Mouse (Mus musculus) CH12.LX (cell line): Measurements from ENCODE around the gene Cfc1. TPM values are rescaled to one million over a fixed set of nuclear protein-coding genes. Genes with fewer than 3 reads are reported as not detected.

Experiments
- DNase-seq: peaks from one replicate; pipeline ENCODE4 v3.0.0-alpha.2; 2013; ENCODE audit errors: extremely low read depth
- H3K27ac ChIP-seq: 2 replicates; pipeline ENCODE4 v1.5.1; 2012; ENCODE audit warnings: low read depth, mild to moderate bottlenecking, control low read depth, moderate library complexity; ENCODE audit not compliant: insufficient read depth
- H3K27me3 ChIP-seq: replicated peaks from 2 replicates; pipeline ENCODE3; 2012; ENCODE audit warnings: inconsistent platforms
- H3K36me3 ChIP-seq, 2 experiments: replicated peaks in 1 of 2; 2 replicates each; pipeline versions ENCODE3 to v1.6.1; 2012; ENCODE audit warnings: inconsistent platforms in 1 of 2, low read length in 1 of 2, mild to moderate bottlenecking in 1 of 2, mixed read lengths in 1 of 2, moderate library complexity in 1 of 2; ENCODE audit not compliant: control insufficient read depth in 1 of 2, insufficient read depth in 1 of 2
- H3K4me1 ChIP-seq, 2 experiments: 2 replicates each; pipeline ENCODE4 v1.6.1; 2012; ENCODE audit warnings: inconsistent platforms in 1 of 2, moderate library complexity in 1 of 2; ENCODE audit not compliant: insufficient read depth in 2 of 2, control insufficient read depth in 1 of 2
- H3K4me2 ChIP-seq: 2 replicates; pipeline ENCODE4 v1.6.1; 2012; ENCODE audit warnings: low read depth, mild to moderate bottlenecking, control low read depth; ENCODE audit not compliant: poor library complexity, insufficient read depth, severe bottlenecking
- H3K4me3 ChIP-seq, 3 experiments: fragments of 150-350 bp in 1 of 3; sonication (generic) in 1 of 3; replicated peaks in 1 of 3; 2 replicates each; pipeline versions ENCODE3 to v1.5.1; 2011 to 2012; ENCODE audit warnings: low read depth in 2 of 3, low read length in 2 of 3, mild to moderate bottlenecking in 2 of 3, moderate library complexity in 2 of 3, control low read depth in 1 of 3, improper control_type of control experiment in 1 of 3, inconsistent platforms in 1 of 3, mixed read lengths in 1 of 3; ENCODE audit not compliant: poor library complexity in 1 of 3
- H3K79me2 ChIP-seq: replicated peaks from 2 replicates; pipeline ENCODE4 v1.6.1; 2012; ENCODE audit warnings: mild to moderate bottlenecking, moderate library complexity; ENCODE audit not compliant: control insufficient read depth, poor library complexity, insufficient read depth, severe bottlenecking; ENCODE audit errors: extremely low read depth
- H3K9ac ChIP-seq: 2 replicates; pipeline ENCODE4 v1.6.1; 2012; ENCODE audit warnings: low read depth, mild to moderate bottlenecking, control low read depth, moderate library complexity; ENCODE audit not compliant: insufficient read depth
- H3K9me3 ChIP-seq: replicated peaks from 2 replicates; pipeline ENCODE3; 2012; ENCODE audit warnings: low read length, inconsistent platforms, mixed read lengths
- CHD1 ChIP-seq: IDR thresholded peaks from 2 replicates; pipeline ENCODE4 v1.6.1; 2012; ENCODE audit warnings: low read depth, low read length, improper control_type of control experiment, inconsistent platforms
- E2F4 ChIP-seq: IDR thresholded peaks from 2 replicates; pipeline ENCODE4 v1.6.1; 2011; ENCODE audit warnings: low read depth, low read length, improper control_type of control experiment; ENCODE audit not compliant: insufficient replicate concordance
- ELF1 ChIP-seq: IDR thresholded peaks from 2 replicates; pipeline ENCODE4 v1.6.1; 2014; ENCODE audit warnings: low read depth, mild to moderate bottlenecking, inconsistent platforms, low read length, improper control_type of control experiment
- EP300 ChIP-seq: IDR thresholded peaks from 2 replicates; pipeline ENCODE4 v1.6.1; 2011; ENCODE audit warnings: low read length, improper control_type of control experiment
- GABPA ChIP-seq: IDR thresholded peaks from 2 replicates; pipeline ENCODE4 v1.6.1; 2012; ENCODE audit warnings: low read depth, low read length, improper control_type of control experiment, inconsistent platforms; ENCODE audit not compliant: insufficient replicate concordance
- HCFC1 ChIP-seq: IDR thresholded peaks from 2 replicates; pipeline ENCODE4 v1.6.1; 2012; ENCODE audit warnings: low read depth, mild to moderate bottlenecking, inconsistent platforms, low read length, improper control_type of control experiment
- IRF4 ChIP-seq: IDR thresholded peaks from 2 replicates; pipeline ENCODE4 v1.6.1; 2014; ENCODE audit warnings: low read depth, mild to moderate bottlenecking, inconsistent platforms, low read length, improper control_type of control experiment
- JUN ChIP-seq: IDR thresholded peaks from 2 replicates; pipeline ENCODE4 v1.6.1; 2011; ENCODE audit warnings: low read depth, mild to moderate bottlenecking, low read length, improper control_type of control experiment, moderate library complexity; ENCODE audit not compliant: insufficient read depth
- KAT2A ChIP-seq: IDR thresholded peaks from 2 replicates; pipeline ENCODE4 v1.6.1; 2012; ENCODE audit warnings: low read length, improper control_type of control experiment, inconsistent platforms; ENCODE audit not compliant: insufficient replicate concordance
- MAFK ChIP-seq: IDR thresholded peaks from 2 replicates; pipeline ENCODE4 v1.6.1; 2011; ENCODE audit warnings: low read length, improper control_type of control experiment; ENCODE audit not compliant: insufficient replicate concordance
- MAX ChIP-seq: IDR thresholded peaks from 2 replicates; pipeline ENCODE4 v1.6.1; 2011; ENCODE audit warnings: low read length, improper control_type of control experiment
- MAZ ChIP-seq: IDR thresholded peaks from 2 replicates; pipeline ENCODE4 v1.6.1; 2012; ENCODE audit warnings: low read depth, mild to moderate bottlenecking, inconsistent platforms, low read length, improper control_type of control experiment, moderate library complexity
- MEF2A ChIP-seq: IDR thresholded peaks from 2 replicates; pipeline ENCODE4 v1.6.1; 2014; ENCODE audit warnings: low read depth, mild to moderate bottlenecking, inconsistent platforms, low read length, improper control_type of control experiment, borderline replicate concordance
- MXI1 ChIP-seq: IDR thresholded peaks from 2 replicates; pipeline ENCODE4 v1.6.1; 2011; ENCODE audit warnings: mild to moderate bottlenecking, low read depth, low read length, improper control_type of control experiment
- NELFE ChIP-seq: IDR thresholded peaks from 2 replicates; pipeline ENCODE4 v1.6.1; 2011; ENCODE audit warnings: low read depth, low read length, improper control_type of control experiment
- NRF1 ChIP-seq: IDR thresholded peaks from 2 replicates; pipeline ENCODE4 v1.6.1; 2014; ENCODE audit warnings: low read depth, mild to moderate bottlenecking, inconsistent platforms, low read length, improper control_type of control experiment, moderate library complexity
- PAX5 ChIP-seq: IDR thresholded peaks from 2 replicates; pipeline ENCODE4 v1.6.1; 2012; ENCODE audit warnings: low read length, inconsistent platforms, mixed read lengths
- POLR2A ChIP-seq: IDR thresholded peaks from 2 replicates; pipeline ENCODE4 v1.6.1; 2011; ENCODE audit warnings: low read depth, mild to moderate bottlenecking, improper control_type of control experiment, low read length
- POLR2AphosphoS2 ChIP-seq: IDR thresholded peaks from 2 replicates; pipeline ENCODE4 v1.6.1; 2011; ENCODE audit warnings: low read depth, low read length, improper control_type of control experiment
- RAD21 ChIP-seq: IDR thresholded peaks from 2 replicates; pipeline ENCODE4 v1.6.1; 2011; ENCODE audit warnings: low read depth, mild to moderate bottlenecking, low read length, improper control_type of control experiment, moderate library complexity
- SIN3A ChIP-seq: IDR thresholded peaks from 2 replicates; pipeline ENCODE4 v1.6.1; 2012; ENCODE audit warnings: low read length, improper control_type of control experiment, inconsistent platforms
- TBP ChIP-seq: conservative IDR thresholded peaks from 2 replicates; pipeline ENCODE4 v1.6.1; 2011; ENCODE audit warnings: low read depth, low read length, improper control_type of control experiment
- UBTF ChIP-seq: IDR thresholded peaks from 2 replicates; pipeline ENCODE4 v1.6.1; 2012; ENCODE audit warnings: low read depth, mild to moderate bottlenecking, inconsistent platforms, low read length, improper control_type of control experiment, moderate library complexity
- USF1 ChIP-seq: IDR thresholded peaks from 2 replicates; pipeline ENCODE4 v1.6.1; 2014; ENCODE audit warnings: low read depth, mild to moderate bottlenecking, inconsistent platforms, low read length, improper control_type of control experiment
- ZC3H11A ChIP-seq: IDR thresholded peaks from 2 replicates; pipeline ENCODE4 v1.6.1; 2012; ENCODE audit warnings: low read depth, mild to moderate bottlenecking, inconsistent platforms, low read length, improper control_type of control experiment
- ZKSCAN1 ChIP-seq: IDR thresholded peaks from 2 replicates; pipeline ENCODE4 v1.6.1; 2012; ENCODE audit warnings: low read depth, inconsistent platforms, low read length, improper control_type of control experiment, borderline replicate concordance
- ZMIZ1 ChIP-seq: IDR thresholded peaks from 2 replicates; pipeline ENCODE4 v1.6.1; 2012; ENCODE audit warnings: low read depth, mild to moderate bottlenecking, inconsistent platforms, low read length, improper control_type of control experiment
- dilution Hi-C: fragments of 300-500 bp; cut with MboI; formaldehyde crosslinking; loops from 2 replicates; pipeline ENCODE4 v1.14.3; 2020; ENCODE audit warnings: low sequenced_read_pairs; ENCODE audit not compliant: extremely low pct_unique_long_range_greater_than_20kb, extremely low pct_ligation_motif_present
- in situ Hi-C: fragments of 300-500 bp; cut with MboI; formaldehyde crosslinking; loops from 3 replicates; pipeline ENCODE4 v1.14.3; 2019; ENCODE audit warnings: low sequenced_read_pairs, low pct_ligation_motif_present, low pct_unique_long_range_greater_than_20kb, mixed read lengths
- polyA plus RNA-seq: library from polyadenylated mRNA; unstranded; fragments of >175 nt; gene quantifications from 2 replicates; pipeline ENCODE4 v1.2.1, GENCODE M21; 2012; ENCODE audit warnings: low read depth; ENCODE audit not compliant: insufficient read length
- total RNA-seq, 2 experiments: library from RNA; depleted of rRNA; stranded (reverse); fragments of 300-350 nt in 1 of 2; fragments of >200 nt in 1 of 2; gene quantifications; 2 replicates each; pipeline ENCODE4 v1.2.3; 2012 to 2014

Cfc1 gene
- total and polyA plus RNA-seq, 3 experiments: not detected

- Histone ChIP-seq H3K4me3 (no peak overlapping the region), H3K9ac (no peak overlapping the region), H3K9me3 (peaks cover 2% of the 10 kb centered on the region), H3K4me1 (peaks cover 4 to 6% of the 10 kb centered on the region in 2 experiments; a peak in 3 of 4 replicates), H3K27me3 (no peaks in the 10 kb centered on the region), H3K36me3 (no peaks in the 10 kb centered on the region), H3K27ac (no peak overlapping the region), H3K79me2 (no peaks in the 10 kb centered on the region), H3K4me2 (no peak overlapping the region)
- dilution Hi-C loops (no loop called here), in situ Hi-C loops (no loop called here)
- no peak for DNase-seq
- TF ChIP-seq UBTF (no peak), ZMIZ1 (no peak), JUN (no peak), MXI1 (no peak), ELF1 (no peak), MAX (no peak), KAT2A (no peak), TBP (no peak), USF1 (no peak), POLR2A (no peak), NELFE (no peak), POLR2AphosphoS2 (no peak), MAZ (no peak), CHD1 (no peak), RAD21 (no peak), PAX5 (no peak), EP300 (no peak), GABPA (no peak), MAFK (no peak), HCFC1 (no peak)
Observed at GRCm38 (mm10) chr1:34502991-34503390, 32.5 kb upstream of the Cfc1 start.

DNA sequence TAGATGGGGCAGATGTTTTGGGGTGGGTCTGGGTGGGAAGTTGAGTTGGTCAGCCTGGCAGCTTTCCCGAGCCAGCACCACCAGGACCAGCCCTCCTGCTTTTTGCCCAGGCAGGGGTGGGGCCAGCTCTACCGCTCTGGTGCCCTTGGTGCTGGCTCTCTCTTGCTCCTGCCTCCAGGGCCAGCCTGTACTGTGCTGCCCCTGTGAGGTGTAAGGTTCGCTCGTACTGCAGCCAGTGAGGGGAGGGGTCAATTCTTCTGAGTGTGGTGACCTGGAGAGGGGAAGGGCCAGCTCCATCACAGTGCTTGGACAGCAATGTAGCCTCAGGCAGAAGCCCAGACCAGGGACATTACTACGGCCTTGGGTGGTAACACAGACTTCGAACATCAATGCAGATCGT lies 30.1 kb upstream of the Cfc1 start:
- no peak for DNase-seq
- Histone ChIP-seq H3K9ac (no peak overlapping the region), H3K4me2 (no peak overlapping the region), H3K36me3 (no peaks in the 10 kb centered on the region), H3K27ac (no peak overlapping the region), H3K27me3 (no peaks in the 10 kb centered on the region), H3K79me2 (no peaks in the 10 kb centered on the region), H3K4me3 (no peak overlapping the region), H3K4me1 (peaks cover 4 to 10% of the 10 kb centered on the region in 2 experiments; a peak in 3 of 4 replicates), H3K9me3 (peaks cover 2% of the 10 kb centered on the region)
- TF ChIP-seq IRF4: no peak
- no peak for TF ChIP-seq CHD1
- no peak for TF ChIP-seq ZC3H11A
- no peak for TF ChIP-seq GABPA
- no peak for TF ChIP-seq ZKSCAN1
- TF ChIP-seq MEF2A: no peak
- TF ChIP-seq PAX5: no peak
- no peak for TF ChIP-seq E2F4
- no peak for TF ChIP-seq NELFE
- no peak for TF ChIP-seq TBP
- TF ChIP-seq POLR2AphosphoS2: no peak
- TF ChIP-seq MAFK: no peak
- TF ChIP-seq NRF1: no peak
- TF ChIP-seq MAZ: no peak
- TF ChIP-seq SIN3A: no peak
- in situ Hi-C loops (no loop called here), dilution Hi-C loops (no loop called here)
